Mouse (Mus musculus) embryonic facial prominence, embryonic 14.5 days (tissue): Measurements from ENCODE around the gene Mrtfa. TPM values are rescaled to one million over a fixed set of nuclear protein-coding genes. Genes with fewer than 3 reads are reported as not detected.
A peak's percentile ranks its signal among the peaks of the same experiment; 100 is the strongest.

Experiments used
- ATAC-seq: fragments of 200-750 bp; cut with Nextera tagmentation; 2 replicates; pipeline ENCODE4 v1.8.0; 2017; ENCODE audit warnings: low read depth, moderate number of reproducible peaks, moderate TSS enrichment
- DNase-seq: peaks from one replicate; pipeline ENCODE4 v3.0.0-alpha.2; 2015; ENCODE audit warnings: low spot score
- H3K27ac ChIP-seq: fragments of 300-500 bp; sonication (generic); replicated peaks from 2 replicates; pipeline ENCODE4 v1.5.1; 2014; ENCODE audit warnings: low read depth, mild to moderate bottlenecking, low read length, moderate library complexity
- H3K27me3 ChIP-seq: fragments of 300-500 bp; sonication (generic); replicated peaks from 2 replicates; pipeline ENCODE4 v1.6.1; 2014; ENCODE audit warnings: low read length; ENCODE audit not compliant: control insufficient read depth, insufficient read depth
- H3K36me3 ChIP-seq: fragments of 300-500 bp; sonication (generic); 2 replicates; pipeline ENCODE4 v1.6.1; 2014; ENCODE audit warnings: low read length, mixed read lengths; ENCODE audit not compliant: control insufficient read depth, insufficient read depth
- H3K4me1 ChIP-seq: fragments of 300-500 bp; sonication (generic); 2 replicates; pipeline ENCODE4 v1.6.1; 2014; ENCODE audit warnings: antibody characterized with exemption, low read length; ENCODE audit not compliant: control insufficient read depth, insufficient read depth
- H3K4me2 ChIP-seq: fragments of 300-500 bp; sonication (generic); 2 replicates; pipeline ENCODE4 v1.6.1; 2014; ENCODE audit warnings: low read depth, mild to moderate bottlenecking, low read length, moderate library complexity, mixed read lengths
- H3K4me3 ChIP-seq: fragments of 300-500 bp; sonication (generic); 2 replicates; pipeline ENCODE4 v1.5.1; 2014; ENCODE audit warnings: low read depth, mild to moderate bottlenecking, low read length
- H3K9ac ChIP-seq: fragments of 300-500 bp; sonication (generic); 2 replicates; pipeline ENCODE4 v1.6.1; 2014; ENCODE audit warnings: low read depth, mild to moderate bottlenecking, low read length, moderate library complexity, mixed read lengths
- H3K9me3 ChIP-seq: fragments of 300-500 bp; sonication (generic); 2 replicates; pipeline ENCODE4 v1.6.1; 2016; ENCODE audit warnings: low read length; ENCODE audit not compliant: control insufficient read depth
- WGBS: fragments of 180-500 bp; shearing (Covaris S2); extraction: QIAGEN DNeasy Blood & Tissue Kit; methylation state at CpG from one replicate; pipeline ENCODE4 v1.1.7; 2014; 5-methylcytosine and 5-hydroxymethylcytosine counted together
- polyA plus RNA-seq: library from polyadenylated mRNA; unstranded; fragments of >200 nt; fragmentation: Nextera tagmentation; extraction: Ambion mirVana; gene quantifications from 2 replicates; pipeline ENCODE4 v1.2.1, GENCODE M21; 2014

Mrtfa gene
- polyA plus RNA-seq, 1 experiment from 2014 or later, result 28.6 TPM

DNA sequence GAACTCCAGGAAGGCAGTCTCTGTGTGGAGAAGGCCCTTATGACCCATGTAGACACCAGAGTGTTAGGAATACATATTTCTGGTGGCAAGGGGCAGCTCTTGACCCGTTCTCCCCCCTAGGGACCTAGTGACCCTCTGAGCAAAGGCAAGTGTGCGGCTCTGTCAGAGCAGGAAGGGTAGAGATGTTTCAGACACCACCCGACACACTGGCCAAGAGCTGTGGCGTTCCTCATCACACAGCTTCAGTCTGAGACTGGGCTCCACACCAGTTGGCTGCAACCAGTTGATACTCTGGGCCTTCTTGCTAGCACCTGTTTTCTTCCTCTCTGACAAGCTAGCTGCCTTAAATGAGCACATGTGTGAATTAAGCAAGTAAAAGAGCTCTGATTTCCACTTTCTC is 158.9 kb downstream of the Mrtfa start:
- Histone ChIP-seq H3K4me2 (no peak overlapping the region), H3K9me3 (no peaks in the 10 kb centered on the region), H3K4me1 (peaks cover 17% of the 10 kb centered on the region), H3K27ac (no peak overlapping the region), H3K9ac (no peak overlapping the region), H3K36me3 (no peaks in the 10 kb centered on the region), H3K27me3 (no peaks in the 10 kb centered on the region), H3K4me3 (no peak overlapping the region)
- WGBS, result 79% methylated on average over 4 of the region's 4 CpGs
- DNase-seq (no peak), ATAC-seq (no peak)

DNA sequence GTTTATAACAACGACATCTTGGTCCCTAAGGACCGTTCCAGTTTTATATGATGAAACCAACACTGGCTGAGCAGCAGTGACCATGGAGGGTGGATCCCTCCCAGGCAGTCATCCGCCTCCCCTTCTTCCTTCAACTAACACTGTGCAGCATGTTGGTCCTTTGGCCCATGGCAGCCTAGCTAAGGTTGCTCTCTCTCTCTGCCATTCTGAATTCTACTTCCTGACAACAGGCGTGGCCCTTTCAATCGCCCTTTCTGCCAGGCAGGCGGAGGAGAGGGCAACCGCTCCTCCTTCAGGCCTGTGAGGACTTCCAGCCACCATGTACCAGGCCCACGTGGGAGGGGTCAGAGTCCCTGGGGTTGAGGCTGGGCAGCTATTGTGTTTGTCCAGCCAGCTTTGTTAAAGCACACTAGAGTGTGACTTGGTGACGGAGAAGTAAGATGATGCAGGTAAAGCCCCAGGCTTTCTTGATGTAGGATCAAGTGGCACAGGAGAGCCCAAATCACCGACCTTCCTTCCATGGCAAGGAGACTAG is 159.6 kb downstream of the Mrtfa start:
- WGBS, result 77% methylated on average over 10 of the region's 10 CpGs
- H3K9ac ChIP-seq, result no peak overlapping the region
- H3K27me3 ChIP-seq, result no peaks in the 10 kb centered on the region
- no peaks in the 10 kb centered on the region for H3K9me3 ChIP-seq
- H3K27ac ChIP-seq, result no peak overlapping the region
- H3K4me1 ChIP-seq, result peaks cover 17% of the 10 kb centered on the region
- H3K36me3 ChIP-seq, result no peaks in the 10 kb centered on the region
- DNase-seq, result no peak
- ATAC-seq, result no peak
- no peak overlapping the region for H3K4me3 ChIP-seq
- no peak overlapping the region for H3K4me2 ChIP-seq

DNA sequence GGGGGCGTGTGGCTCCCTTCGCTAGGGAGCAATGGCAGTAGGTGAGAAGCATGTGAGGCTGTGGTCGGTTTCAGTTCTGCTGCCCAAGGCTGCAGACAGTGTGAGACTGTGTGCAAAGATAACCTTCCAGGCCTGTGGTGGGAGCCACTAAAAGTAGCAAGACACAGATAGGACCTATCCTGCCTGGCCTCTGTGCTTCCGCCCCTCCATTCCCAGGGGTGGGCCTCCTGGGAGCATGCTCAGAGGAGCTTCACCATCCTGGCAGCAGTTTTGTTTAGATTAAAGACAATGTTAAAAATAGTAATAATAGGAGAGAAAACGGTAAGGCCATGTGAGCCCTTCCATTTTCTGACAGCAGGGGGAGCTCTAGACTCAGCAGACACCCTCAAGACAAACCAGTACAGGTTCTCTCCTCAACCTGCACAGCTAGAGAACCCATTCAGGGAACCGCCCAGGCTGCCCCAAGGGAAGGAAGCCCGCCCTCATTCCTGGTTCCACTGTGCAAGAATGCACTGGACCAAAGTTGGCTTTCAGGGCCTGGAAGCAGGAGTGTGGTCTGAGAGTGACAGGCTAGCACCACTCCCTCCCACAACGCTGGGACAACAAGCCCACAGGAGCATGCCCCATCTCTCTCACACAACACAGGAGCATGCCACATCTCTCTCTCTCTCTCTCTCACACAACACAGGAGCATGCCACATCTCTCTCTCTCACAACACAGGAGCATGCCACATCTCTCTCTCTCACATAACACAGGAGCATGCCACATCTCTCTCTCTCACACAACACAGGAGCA is 163.0 kb downstream of the Mrtfa start:
- WGBS, result 25% methylated on average over 7 of the region's 8 CpGs
- Histone ChIP-seq H3K4me2 (no peak overlapping the region), H3K27me3 (no peaks in the 10 kb centered on the region), H3K36me3 (peaks cover 7% of the 10 kb centered on the region; the same call in 1 of the 2 replicates), H3K4me3 (no peak overlapping the region), H3K27ac (no peak overlapping the region), H3K9me3 (no peaks in the 10 kb centered on the region), H3K9ac (no peak overlapping the region), H3K4me1 (peaks cover 3% of the 10 kb centered on the region; the same call in 1 of the 2 replicates)
- peak; percentile 83 for DNase-seq
- ATAC-seq, result peak; percentile 90

DNA sequence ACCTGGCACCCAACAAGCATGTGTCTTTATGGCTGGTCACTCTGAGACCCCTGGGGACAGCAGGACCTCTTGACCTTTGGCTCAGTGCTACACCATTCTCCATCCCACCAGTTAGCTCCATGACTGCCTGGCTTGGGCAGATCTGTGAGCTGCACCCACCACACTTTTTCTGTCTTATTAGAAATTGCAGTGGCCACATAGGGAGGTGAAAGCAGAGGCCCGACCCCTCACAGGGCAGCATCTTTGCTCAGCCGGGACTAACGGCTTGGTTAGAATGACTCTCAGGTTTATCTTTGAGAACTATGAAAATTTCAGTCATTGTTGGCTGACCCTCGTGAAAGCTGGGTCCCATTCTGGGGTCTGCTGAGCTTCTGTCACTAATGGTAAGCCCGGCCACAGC is 163.7 kb downstream of the Mrtfa start:
- Histone ChIP-seq H3K36me3 (peaks cover 13% of the 10 kb centered on the region; the same call in 1 of the 2 replicates), H3K4me2 (no peak overlapping the region), H3K9ac (no peak overlapping the region), H3K27ac (no peak overlapping the region), H3K27me3 (no peaks in the 10 kb centered on the region), H3K4me3 (no peak overlapping the region), H3K9me3 (no peaks in the 10 kb centered on the region), H3K4me1 (peaks cover 3% of the 10 kb centered on the region; the same call in 1 of the 2 replicates)
- WGBS, result 74% methylated on average over 5 of the region's 5 CpGs
- ATAC-seq, result no peak
- DNase-seq, result no peak

DNA sequence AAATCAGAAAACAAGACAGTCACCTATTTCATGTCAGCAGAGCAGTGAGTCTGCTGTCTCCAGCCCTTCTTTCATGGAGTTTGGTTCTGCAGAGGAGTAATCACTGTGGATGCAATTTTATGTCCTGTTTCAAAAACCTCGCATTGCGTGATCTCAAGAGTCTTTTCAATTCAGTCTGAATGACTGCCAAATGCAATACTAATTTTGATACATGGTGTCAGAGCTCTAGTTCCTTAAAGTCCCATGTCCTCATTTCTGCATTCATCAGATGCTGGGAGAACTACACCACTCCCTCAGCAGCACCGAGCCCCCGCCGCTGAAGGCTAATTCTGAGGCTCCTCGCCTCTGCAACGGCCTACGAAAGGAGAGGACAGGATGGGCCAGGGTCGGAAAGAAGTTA is 166.7 kb downstream of the Mrtfa start:
- Histone ChIP-seq H3K4me2 (no peak overlapping the region), H3K36me3 (peaks cover 34% of the 10 kb centered on the region), H3K9me3 (no peaks in the 10 kb centered on the region), H3K4me1 (peaks cover 3% of the 10 kb centered on the region; the same call in 1 of the 2 replicates), H3K27me3 (no peaks in the 10 kb centered on the region), H3K4me3 (no peak overlapping the region), H3K27ac (no peak overlapping the region), H3K9ac (no peak overlapping the region)
- DNase-seq, result no peak
- no peak for ATAC-seq
- WGBS, result 91% methylated on average over 9 of the region's 9 CpGs

DNA sequence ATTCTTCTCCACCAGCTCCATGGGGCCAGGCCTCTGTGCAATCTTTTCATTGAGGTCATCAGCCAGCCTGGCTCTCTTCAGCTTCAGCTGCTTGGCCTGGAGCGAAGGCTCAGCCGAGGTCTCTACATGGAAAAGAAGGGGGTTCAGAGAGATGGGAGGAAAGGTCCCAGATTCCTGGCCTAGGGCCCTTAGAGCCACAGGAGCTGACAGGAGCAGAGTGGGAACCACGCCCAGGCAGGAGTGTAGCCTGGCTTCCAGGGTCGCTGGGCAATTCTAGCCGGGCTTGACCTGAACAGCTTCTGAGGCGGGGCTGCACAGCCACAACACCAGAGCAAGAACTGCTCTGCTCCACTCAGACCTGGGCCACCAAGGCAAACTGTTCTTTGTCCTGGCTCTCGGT is 168.1 kb downstream of the Mrtfa start:
- H3K4me1 ChIP-seq, result no peaks in the 10 kb centered on the region
- ATAC-seq (no peak), DNase-seq (no peak)
- peaks cover 48% of the 10 kb centered on the region for H3K36me3 ChIP-seq
- WGBS, result 87% methylated on average over 6 of the region's 7 CpGs
- H3K9me3 ChIP-seq, result no peaks in the 10 kb centered on the region
- H3K27ac ChIP-seq, result no peak overlapping the region
- H3K4me2 ChIP-seq, result no peak overlapping the region
- no peak overlapping the region for H3K9ac ChIP-seq
- no peak overlapping the region for H3K4me3 ChIP-seq
- no peaks in the 10 kb centered on the region for H3K27me3 ChIP-seq

DNA sequence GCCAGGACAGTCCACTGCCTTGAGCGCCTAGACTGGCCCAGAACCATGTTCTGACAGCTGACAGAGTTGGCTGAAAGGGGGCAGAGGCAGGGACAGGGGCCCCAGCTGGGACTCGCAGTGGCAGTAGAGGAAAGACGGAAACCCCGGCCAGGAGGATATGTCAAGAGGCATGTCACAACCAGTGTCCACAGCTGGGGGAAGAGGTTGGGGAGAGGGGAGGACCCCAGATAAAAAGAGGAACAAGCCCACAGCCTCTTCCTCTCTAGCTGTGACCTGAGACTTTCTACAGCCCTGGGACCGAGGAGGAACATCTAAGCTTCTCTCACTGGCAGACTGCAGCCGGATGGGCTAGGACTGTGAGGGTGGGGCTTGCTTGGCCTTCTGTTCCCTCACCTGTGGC is 169.2 kb downstream of the Mrtfa start:
- no peak for DNase-seq
- Histone ChIP-seq H3K36me3 (peaks cover 59% of the 10 kb centered on the region), H3K27me3 (no peaks in the 10 kb centered on the region), H3K4me1 (no peaks in the 10 kb centered on the region), H3K4me3 (no peak overlapping the region), H3K4me2 (no peak overlapping the region), H3K9ac (no peak overlapping the region), H3K9me3 (no peaks in the 10 kb centered on the region), H3K27ac (no peak overlapping the region)
- 84% methylated on average over 5 of the region's 6 CpGs for WGBS
- ATAC-seq, result no peak

DNA sequence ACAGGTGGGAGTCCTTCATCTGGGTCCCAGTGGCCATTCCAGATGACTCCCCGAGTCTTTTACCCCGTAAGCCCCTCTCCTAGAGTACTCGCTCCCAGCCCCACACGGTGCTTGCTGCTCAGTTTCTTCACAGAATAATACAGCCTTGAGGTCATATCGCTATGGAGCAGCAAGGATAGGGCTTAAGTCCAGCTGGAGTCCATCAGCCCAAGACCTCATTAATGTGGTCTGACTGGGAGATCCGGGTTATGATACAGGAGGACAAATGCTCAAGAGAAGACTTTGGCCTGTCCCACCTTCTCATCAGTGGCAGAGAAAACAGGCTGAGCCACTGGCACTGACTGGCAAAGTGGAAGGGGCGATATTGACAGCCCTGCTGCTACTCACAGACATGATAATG is 173.2 kb downstream of the Mrtfa start:
- Histone ChIP-seq H3K36me3 (peaks cover 88% of the 10 kb centered on the region), H3K27me3 (no peaks in the 10 kb centered on the region), H3K27ac (no peak overlapping the region), H3K4me1 (no peaks in the 10 kb centered on the region), H3K9ac (no peak overlapping the region), H3K9me3 (no peaks in the 10 kb centered on the region), H3K4me2 (no peak overlapping the region), H3K4me3 (no peak overlapping the region)
- 86% methylated on average over 7 of the region's 7 CpGs for WGBS
- no peak for ATAC-seq
- no peak for DNase-seq

DNA sequence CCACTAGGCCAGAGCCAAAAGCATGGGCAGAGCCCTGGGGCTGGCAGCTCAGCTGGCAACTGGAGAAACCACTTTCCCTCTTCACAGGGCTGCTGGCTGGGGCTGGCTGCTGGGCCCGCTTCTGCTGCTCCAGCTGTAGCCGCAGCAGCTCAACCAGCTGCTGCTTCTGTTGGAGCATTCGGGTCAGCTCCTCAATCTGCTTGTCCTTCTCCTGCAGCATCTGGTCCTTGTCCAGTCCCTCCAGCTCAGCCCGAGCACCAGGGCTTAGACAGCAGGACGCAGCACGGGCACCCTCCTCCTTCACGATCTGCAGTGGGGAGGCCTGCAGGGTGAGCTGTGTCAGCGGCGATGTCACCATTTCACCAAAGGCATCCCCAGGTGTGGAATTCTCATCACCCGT is 174.1 kb downstream of the Mrtfa start:
- ATAC-seq (no peak), DNase-seq (no peak)
- Histone ChIP-seq H3K4me1 (no peaks in the 10 kb centered on the region), H3K9me3 (no peaks in the 10 kb centered on the region), H3K27me3 (no peaks in the 10 kb centered on the region), H3K36me3 (peaks cover 88% of the 10 kb centered on the region), H3K9ac (no peak overlapping the region), H3K27ac (no peak overlapping the region), H3K4me2 (no peak overlapping the region), H3K4me3 (no peak overlapping the region)
- 92% methylated on average over 8 of the region's 10 CpGs for WGBS
